Mouse (Mus musculus): Measurements from ENCODE around the gene Rap1gap. TPM values are rescaled to one million over a fixed set of nuclear protein-coding genes. Genes with fewer than 3 reads are reported as not detected.

Rap1gap gene
- polyA plus RNA-seq, 1 experiment from 2014 or later: 48.8 TPM

DNA sequence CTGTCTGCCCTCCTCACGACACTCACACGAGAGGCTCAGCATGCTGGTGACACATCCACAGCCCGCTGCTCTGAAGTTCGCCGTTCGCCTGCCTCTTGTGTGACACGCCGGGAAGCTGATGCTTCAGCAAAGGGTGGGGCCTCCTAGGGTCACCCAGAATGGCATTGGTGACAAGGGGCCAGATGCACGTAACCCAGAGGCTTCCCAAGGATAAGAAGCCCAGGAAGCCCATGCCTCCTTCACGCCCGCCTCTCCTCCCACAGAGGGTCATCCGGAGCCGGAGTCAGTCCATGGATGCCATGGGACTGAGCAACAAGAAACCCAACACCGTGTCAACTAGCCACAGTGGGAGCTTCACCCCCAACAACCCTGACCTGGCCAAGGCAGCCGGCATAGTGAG, 57.0 kb downstream of the Rap1gap start:
- H3K4me2 ChIP-seq (replicated peaks; ENCODE audit: low read depth, low read length): no peak overlapping the region
- no peak for TF ChIP-seq EP300 (IDR thresholded peaks at IDR 0.05)
- no peak for TF ChIP-seq CTCF (IDR thresholded peaks at IDR 0.05)
- no peak for DNase-seq (ENCODE audit: low spot score)
- no peaks in the 10 kb centered on the region for H3K9me3 ChIP-seq (ENCODE audit: low read length)
- H3K4me3 ChIP-seq (ENCODE audit: low read depth, low read length): no peak overlapping the region
- H3K4me1 ChIP-seq (ENCODE audit: insufficient read depth, low read depth, low read length): no peaks in the 10 kb centered on the region
- 85% methylated on average over 15 of the region's 15 CpGs for WGBS
- no peak for ATAC-seq
- peaks cover 8% of the 10 kb centered on the region; the same call in 1 of the 2 replicates for H3K27me3 ChIP-seq (replicated peaks; ENCODE audit: insufficient read depth, low read length)
- H3K27ac ChIP-seq (ENCODE audit: low read length): no peak overlapping the region
- peaks cover 3% of the 10 kb centered on the region; the same call in 1 of the 2 replicates for H3K36me3 ChIP-seq (ENCODE audit: insufficient read depth, low read length)
- H3K9ac ChIP-seq (replicated peaks; ENCODE audit: low read depth): no peak overlapping the region

DNA sequence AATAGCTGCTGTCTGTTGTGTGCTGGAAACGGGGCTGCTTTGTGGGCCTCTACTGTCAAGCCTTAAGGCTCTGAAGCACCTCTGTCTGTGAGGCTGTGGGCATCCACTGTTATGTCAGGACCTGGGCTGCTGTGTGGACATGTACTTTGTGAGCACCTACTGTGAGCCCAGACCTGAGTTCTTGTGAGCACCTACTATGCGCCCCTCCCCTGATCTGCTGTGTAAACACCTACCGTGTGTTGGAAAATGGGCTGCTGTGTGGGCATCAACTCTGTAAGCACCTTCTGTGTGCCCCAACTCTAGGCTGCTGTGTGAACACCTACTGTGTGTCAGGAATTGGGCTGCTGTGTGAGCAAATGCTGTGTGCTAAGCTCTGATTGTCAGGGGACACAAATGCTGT, 57.7 kb downstream of the Rap1gap start:
- TF ChIP-seq CTCF (IDR thresholded peaks at IDR 0.05) (no peak), EP300 (IDR thresholded peaks at IDR 0.05) (no peak)
- ATAC-seq: no peak
- no peak overlapping the region for H3K27ac ChIP-seq (ENCODE audit: low read length)
- no peaks in the 10 kb centered on the region for H3K9me3 ChIP-seq (ENCODE audit: low read length)
- DNase-seq (ENCODE audit: low spot score): no peak
- no peak overlapping the region for H3K9ac ChIP-seq (replicated peaks; ENCODE audit: low read depth)
- no peaks in the 10 kb centered on the region for H3K4me1 ChIP-seq (ENCODE audit: insufficient read depth, low read depth, low read length)
- H3K4me2 ChIP-seq (replicated peaks; ENCODE audit: low read depth, low read length): no peak overlapping the region
- peaks cover 3% of the 10 kb centered on the region; the same call in 1 of the 2 replicates for H3K36me3 ChIP-seq (ENCODE audit: insufficient read depth, low read length)
- peaks cover 8% of the 10 kb centered on the region; the same call in 1 of the 2 replicates for H3K27me3 ChIP-seq (replicated peaks; ENCODE audit: insufficient read depth, low read length)
- WGBS: 85% methylated on average over 3 of the region's 3 CpGs
- H3K4me3 ChIP-seq (ENCODE audit: low read depth, low read length): no peak overlapping the region

DNA sequence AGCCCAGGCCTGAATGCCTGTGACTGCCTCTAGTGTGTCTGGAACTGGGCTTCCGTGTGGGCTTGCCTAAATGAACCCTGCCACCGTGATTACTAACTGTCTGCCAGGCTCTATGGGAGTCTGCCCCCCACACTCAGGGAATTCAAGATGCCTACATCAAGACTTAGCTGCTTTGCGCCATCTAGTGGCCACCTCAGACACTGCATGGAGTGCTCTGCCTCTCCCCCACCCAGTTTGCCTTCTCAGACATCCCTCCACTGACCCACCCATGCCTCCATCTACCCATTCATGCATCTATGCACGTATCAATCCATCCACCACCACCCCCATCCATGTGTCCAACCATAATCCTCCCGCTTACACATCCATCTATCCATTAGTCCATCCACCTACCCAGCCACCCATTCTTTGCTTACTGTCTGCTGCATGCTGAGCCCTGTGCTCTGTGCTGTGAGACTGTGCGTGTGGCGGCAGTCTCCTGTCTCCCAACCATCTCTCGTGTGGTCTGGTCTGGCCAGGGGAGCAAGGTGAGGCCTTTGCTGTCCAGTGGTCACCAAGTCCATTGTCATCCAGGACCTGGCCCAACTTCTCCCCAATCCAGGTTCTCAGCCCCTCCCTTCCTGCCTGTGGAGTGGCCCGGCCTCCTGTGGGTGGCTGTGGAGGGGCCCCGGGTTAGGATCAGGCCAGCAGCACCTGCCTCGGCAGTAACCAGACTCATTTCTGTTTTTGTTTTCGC, 58.3 kb downstream of the Rap1gap start:
- peak; percentile 58 for DNase-seq (ENCODE audit: low spot score)
- ATAC-seq: 0 out of 2 replicates have a peak, but pooled peaks have one; percentile 29
- Histone ChIP-seq H3K9me3 (ENCODE audit: low read length) (no peaks in the 10 kb centered on the region), H3K36me3 (ENCODE audit: insufficient read depth, low read length) (peaks cover 3% of the 10 kb centered on the region; the same call in 1 of the 2 replicates), H3K4me1 (ENCODE audit: insufficient read depth, low read depth, low read length) (no peaks in the 10 kb centered on the region), H3K9ac (replicated peaks; ENCODE audit: low read depth) (no peak overlapping the region), H3K27me3 (replicated peaks; ENCODE audit: insufficient read depth, low read length) (peaks cover 8% of the 10 kb centered on the region; the same call in 1 of the 2 replicates), H3K4me3 (ENCODE audit: low read depth, low read length) (no peak overlapping the region), H3K4me2 (replicated peaks; ENCODE audit: low read depth, low read length) (no peak overlapping the region), H3K27ac (ENCODE audit: low read length) (no peak overlapping the region)
- WGBS: 29% methylated on average over 12 of the region's 12 CpGs
- TF ChIP-seq EP300 (IDR thresholded peaks at IDR 0.05) (no peak), CTCF (IDR thresholded peaks at IDR 0.05) (peak; percentile 95)

DNA sequence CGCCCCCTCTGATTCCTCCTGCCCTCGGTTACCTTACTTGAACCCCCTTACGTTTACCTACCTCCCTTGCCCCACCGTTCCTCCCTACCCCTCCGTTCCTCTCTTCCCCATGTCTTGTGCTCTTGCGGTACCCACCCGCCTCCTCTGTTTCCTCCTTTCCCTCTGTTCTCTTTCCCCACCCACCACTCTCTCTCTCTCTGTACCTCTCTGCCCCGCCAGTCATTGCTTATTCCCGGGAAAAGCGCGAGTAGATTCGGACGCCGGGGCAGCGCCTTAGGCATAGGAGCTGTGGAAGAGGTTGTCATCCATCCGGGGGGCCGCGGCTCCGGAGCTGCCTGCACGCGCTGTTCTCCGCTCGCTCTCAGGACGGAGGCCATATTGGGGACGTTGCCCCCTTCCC, 59.0 kb downstream of the Rap1gap start:
- Histone ChIP-seq H3K36me3 (ENCODE audit: insufficient read depth, low read length) (peaks cover 3% of the 10 kb centered on the region; the same call in 1 of the 2 replicates), H3K9ac (replicated peaks; ENCODE audit: low read depth) (no peak overlapping the region), H3K27ac (ENCODE audit: low read length) (no peak overlapping the region), H3K27me3 (replicated peaks; ENCODE audit: insufficient read depth, low read length) (peaks cover 15% of the 10 kb centered on the region; the same call in 1 of the 2 replicates), H3K9me3 (ENCODE audit: low read length) (no peaks in the 10 kb centered on the region), H3K4me1 (ENCODE audit: insufficient read depth, low read depth, low read length) (no peaks in the 10 kb centered on the region), H3K4me2 (replicated peaks; ENCODE audit: low read depth, low read length) (peak overlapping the region; percentile 19), H3K4me3 (ENCODE audit: low read depth, low read length) (no peak overlapping the region)
- DNase-seq (ENCODE audit: low spot score) (no peak), ATAC-seq (no peak)
- TF ChIP-seq CTCF (IDR thresholded peaks at IDR 0.05) (no peak), EP300 (IDR thresholded peaks at IDR 0.05) (no peak)
- 35% methylated on average over 25 of the region's 25 CpGs for WGBS

DNA sequence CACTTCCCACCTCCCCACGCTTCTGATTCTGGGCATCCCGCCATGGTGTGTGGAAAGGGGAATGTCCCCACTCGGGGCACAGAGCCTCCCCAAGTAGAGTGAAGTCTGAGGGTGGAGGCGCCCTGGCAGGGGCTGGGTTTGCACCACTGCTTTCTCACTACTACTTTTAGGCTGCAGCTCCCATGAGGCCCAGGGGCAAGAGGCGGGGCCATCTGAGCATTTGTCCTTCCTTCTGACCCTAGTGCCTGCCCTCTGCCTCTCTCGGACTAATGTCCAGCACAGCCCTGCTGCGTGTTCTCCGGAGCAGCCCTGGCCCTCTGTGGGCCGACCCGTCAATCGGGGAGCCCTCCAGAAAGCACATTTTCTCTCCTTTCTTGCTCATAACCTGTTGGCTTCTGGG, 59.7 kb downstream of the Rap1gap start:
- H3K4me2 ChIP-seq (replicated peaks; ENCODE audit: low read depth, low read length): no peak overlapping the region
- H3K27me3 ChIP-seq (replicated peaks; ENCODE audit: insufficient read depth, low read length): peaks cover 17% of the 10 kb centered on the region; the same call in 1 of the 2 replicates
- DNase-seq (ENCODE audit: low spot score) (no peak), ATAC-seq (peak; percentile 8; the same call in 1 of the 2 replicates)
- no peak overlapping the region for H3K9ac ChIP-seq (replicated peaks; ENCODE audit: low read depth)
- H3K36me3 ChIP-seq (ENCODE audit: insufficient read depth, low read length): peaks cover 3% of the 10 kb centered on the region; the same call in 1 of the 2 replicates
- no peak overlapping the region for H3K27ac ChIP-seq (ENCODE audit: low read length)
- TF ChIP-seq CTCF (IDR thresholded peaks at IDR 0.05) (no peak), EP300 (IDR thresholded peaks at IDR 0.05) (no peak)
- 45% methylated on average over 10 of the region's 11 CpGs for whole genome bisulfite sequencing
- no peaks in the 10 kb centered on the region for H3K4me1 ChIP-seq (ENCODE audit: insufficient read depth, low read depth, low read length)
- no peaks in the 10 kb centered on the region for H3K9me3 ChIP-seq (ENCODE audit: low read length)
- no peak overlapping the region for H3K4me3 ChIP-seq (ENCODE audit: low read depth, low read length)

DNA sequence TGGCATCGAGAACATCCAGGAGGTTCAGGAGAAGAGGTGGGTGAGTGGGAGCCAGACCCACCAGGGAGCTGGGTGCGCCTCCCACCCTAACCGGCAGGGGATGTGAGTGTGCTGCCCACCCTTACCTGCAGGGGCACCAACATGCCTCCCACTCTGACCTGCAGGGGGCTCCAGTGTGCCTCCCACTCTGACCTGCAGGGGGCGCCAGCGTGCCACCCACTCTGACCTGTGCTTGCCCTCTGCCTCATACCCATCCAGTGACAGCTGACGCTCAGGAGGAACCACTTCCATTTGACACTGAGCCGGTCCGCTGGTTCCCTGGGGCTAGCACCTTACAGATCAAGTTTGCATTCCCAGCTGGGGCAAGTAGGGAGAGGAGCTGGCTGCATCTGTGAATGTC, 60.2 kb downstream of the Rap1gap start:
- 52% methylated on average over 8 of the region's 8 CpGs for WGBS
- TF ChIP-seq CTCF (IDR thresholded peaks at IDR 0.05) (peak; percentile 99), EP300 (IDR thresholded peaks at IDR 0.05) (no peak)
- peaks cover 17% of the 10 kb centered on the region for H3K27me3 ChIP-seq (replicated peaks; ENCODE audit: insufficient read depth, low read length)
- peaks cover 3% of the 10 kb centered on the region; the same call in 1 of the 2 replicates for H3K36me3 ChIP-seq (ENCODE audit: insufficient read depth, low read length)
- no peaks in the 10 kb centered on the region for H3K9me3 ChIP-seq (ENCODE audit: low read length)
- no peak overlapping the region for H3K4me2 ChIP-seq (replicated peaks; ENCODE audit: low read depth, low read length)
- no peak overlapping the region for H3K4me3 ChIP-seq (ENCODE audit: low read depth, low read length)
- ATAC-seq (no peak), DNase-seq (ENCODE audit: low spot score) (peak; percentile 39)
- H3K9ac ChIP-seq (replicated peaks; ENCODE audit: low read depth): no peak overlapping the region
- no peak overlapping the region for H3K27ac ChIP-seq (ENCODE audit: low read length)
- H3K4me1 ChIP-seq (ENCODE audit: insufficient read depth, low read depth, low read length): no peaks in the 10 kb centered on the region
